17 mouse cellular contexts compared by ENCODE assay signal in genomic region chr16:23533707-23534106, GRCm38 (mm10).
"Had no signal": no experiment of that assay in that cellular context is flagged by ENCODE, and none has a peak within 500 bp of the region (broad histone marks: within the 10 kb centered on the region; RNA-seq: fewer than 3 reads in every experiment).

No protein-coding gene starts in this region.

- H3K27ac ChIP-seq: lung, embryonic 15.5 days; macrophage; midbrain, embryonic 13.5 days; midbrain, embryonic 15.5 days; neural tube, embryonic 12.5 days; stomach, embryonic 15.5 days; stomach, postnatal 0 days had no signal

- H3K27me3 ChIP-seq: lung, embryonic 15.5 days; megakaryocyte, embryonic 14.5 days; midbrain, embryonic 13.5 days; midbrain, embryonic 15.5 days; neural tube, embryonic 12.5 days; stomach, embryonic 15.5 days had no signal

- H3K4me1 ChIP-seq: lung, embryonic 15.5 days; megakaryocyte, embryonic 14.5 days; midbrain, embryonic 13.5 days; midbrain, embryonic 15.5 days; neural tube, embryonic 12.5 days; stomach, embryonic 15.5 days had no signal

- ATAC-seq: lung, postnatal 0 days; midbrain, embryonic 13.5 days; midbrain, embryonic 15.5 days had no signal

- H3K4me3 ChIP-seq: lung, embryonic 15.5 days; megakaryocyte, embryonic 14.5 days; midbrain, embryonic 13.5 days; midbrain, embryonic 15.5 days; neural tube, embryonic 12.5 days; stomach, embryonic 15.5 days had no signal

- H3K9me3 ChIP-seq: lung, embryonic 15.5 days; megakaryocyte, embryonic 14.5 days; midbrain, embryonic 13.5 days; midbrain, embryonic 15.5 days; neural tube, embryonic 12.5 days; stomach, embryonic 15.5 days had no signal

- DNase-seq: lung, adult 2 months; lung, postnatal 14 days; lung, postnatal 36 days; right cerebral cortex, postnatal 14 days; thymus, adult 2 months; thymus, postnatal 25 days; thymus, postnatal 4 days had no signal

- H3K4me2 ChIP-seq: lung, embryonic 15.5 days; midbrain, embryonic 11.5 days; midbrain, embryonic 13.5 days; midbrain, embryonic 15.5 days; neural tube, embryonic 12.5 days; stomach, embryonic 15.5 days had no signal

- H3K36me3 ChIP-seq: lung, embryonic 15.5 days; midbrain, embryonic 13.5 days; midbrain, embryonic 15.5 days; neural tube, embryonic 12.5 days; stomach, embryonic 15.5 days had no signal

- H3K9ac ChIP-seq: lung, embryonic 15.5 days; midbrain, embryonic 13.5 days; midbrain, embryonic 15.5 days; neural tube, embryonic 12.5 days; stomach, embryonic 15.5 days had no signal
